Mouse (Mus musculus): ENCODE results near the gene Immp2l. TPM values are rescaled to one million over a fixed set of nuclear protein-coding genes. Genes with fewer than 3 reads are reported as not detected.

Gene Immp2l
- total RNA-seq, 4 experiments from 2014 or later = 5.6 to 10.6 (median 8.0) TPM

DNA sequence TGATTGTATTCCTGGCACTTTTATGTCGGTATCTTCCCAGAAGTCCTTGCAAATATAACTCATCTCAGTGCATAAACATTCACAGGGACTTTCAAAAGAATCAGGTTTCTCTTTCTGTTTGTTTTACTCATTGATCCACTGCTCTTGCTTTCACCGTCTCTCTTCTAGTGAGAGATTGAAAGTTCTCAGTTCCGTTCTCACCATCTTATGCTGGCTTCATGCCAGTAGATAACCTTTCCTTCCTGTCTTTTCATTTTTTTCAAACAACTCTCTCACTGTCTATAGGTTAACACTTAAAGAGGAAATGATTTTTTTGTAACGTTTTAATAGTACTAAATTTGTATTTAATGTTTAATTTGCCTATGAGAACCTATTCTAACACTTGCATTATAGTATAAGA, 937.1 kb downstream of the Immp2l start:
- no peak for DNase-seq (ENCODE audit: low spot score in 2 of 2)

DNA sequence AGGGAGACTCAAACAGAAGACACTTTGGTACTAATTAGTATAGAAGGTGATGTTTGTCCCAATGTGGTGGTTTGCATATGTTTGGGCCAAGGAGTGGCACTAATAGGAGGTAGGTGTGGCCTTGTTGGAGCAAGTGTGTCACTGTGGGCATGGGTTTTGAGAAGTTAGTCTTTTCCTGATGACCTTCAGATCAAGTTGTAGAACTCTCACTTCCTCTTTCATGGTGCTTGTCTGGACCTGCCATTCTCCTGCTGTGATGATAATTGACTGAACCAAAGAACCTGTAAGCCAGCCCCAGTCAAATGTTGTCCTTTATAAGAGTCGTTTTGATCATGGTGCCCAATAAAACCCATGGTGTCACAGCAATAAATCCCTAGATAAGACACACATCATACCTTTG, 967.5 kb downstream of the Immp2l start:
- DNase-seq (ENCODE audit: low spot score in 2 of 2) = no peak
